Mouse (Mus musculus): ENCODE measurements at regions not wholly inside any gene's neighbourhood (a gene's known extent, or its start where the extent isn't known, plus 50 kb on each side); places are given as distances from the start of the nearest gene placed in this dataset.

GRCm38 (mm10) chr12:77022538-77022937 is 60.5 kb upstream of the Max start:
- TF ChIP-seq EP300 (IDR thresholded peaks at IDR 0.05) (no peak), CTCF (IDR thresholded peaks at IDR 0.05) (no peak)
